Mouse (Mus musculus) hindbrain, embryonic 13.5 days (tissue): ENCODE data around the gene Haus8. TPM values are rescaled to one million over a fixed set of nuclear protein-coding genes. Genes with fewer than 3 reads are reported as not detected.
"Not testable (repeated sequence)": the region's sequence is repeated elsewhere in the genome, so short reads cannot be mapped to it uniquely, and the experiment has no call there.

ENCODE experiments used
- ATAC-seq: fragments of 200-750 bp; cut with Nextera tagmentation; 2 replicates; pipeline ENCODE4 v1.8.0; 2017; ENCODE audit warnings: moderate TSS enrichment; ENCODE audit not compliant: low FRiP score
- H3K27ac ChIP-seq: fragments of 300-500 bp; sonication (generic); 2 replicates; pipeline ENCODE4 v1.5.1; 2015; ENCODE audit warnings: inconsistent platforms, mild to moderate bottlenecking, moderate library complexity
- H3K27me3 ChIP-seq: fragments of 300-500 bp; sonication (generic); 2 replicates; pipeline ENCODE4 v1.6.1; 2015; ENCODE audit warnings: mild to moderate bottlenecking, inconsistent platforms
- H3K36me3 ChIP-seq: fragments of 300-500 bp; sonication (generic); 2 replicates; pipeline ENCODE4 v1.6.1; 2015; ENCODE audit warnings: mild to moderate bottlenecking, inconsistent platforms
- H3K4me1 ChIP-seq: fragments of 300-500 bp; sonication (generic); replicated peaks from 2 replicates; pipeline ENCODE4 v1.6.1; 2015; ENCODE audit warnings: inconsistent platforms
- H3K4me2 ChIP-seq: fragments of 300-500 bp; sonication (generic); 2 replicates; pipeline ENCODE4 v1.6.1; 2015; ENCODE audit warnings: inconsistent platforms, mild to moderate bottlenecking, moderate library complexity
- H3K4me3 ChIP-seq: fragments of 300-500 bp; sonication (generic); 2 replicates; pipeline ENCODE4 v1.5.1; 2015; ENCODE audit warnings: mild to moderate bottlenecking, inconsistent platforms
- H3K9ac ChIP-seq: fragments of 300-500 bp; sonication (generic); 2 replicates; pipeline ENCODE4 v1.6.1; 2015; ENCODE audit warnings: mild to moderate bottlenecking, inconsistent platforms
- H3K9me3 ChIP-seq: fragments of 300-500 bp; sonication (generic); 2 replicates; pipeline ENCODE4 v1.6.1; 2016; ENCODE audit warnings: inconsistent platforms
- WGBS: fragments of 180-500 bp; shearing (Covaris S2); methylation state at CpG from one replicate; pipeline ENCODE4 v1.1.7; 2015; 5-methylcytosine and 5-hydroxymethylcytosine counted together
- polyA plus RNA-seq: library from polyadenylated mRNA; unstranded; fragments of >200 nt; fragmentation: Nextera tagmentation; extraction: Ambion mirVana; gene quantifications from 2 replicates; pipeline ENCODE4 v1.2.1, GENCODE M21; 2015

Haus8 gene
- polyA plus RNA-seq, 1 experiment from 2014 or later: 58.2 TPM

- Histone ChIP-seq H3K9ac (no peak overlapping the region), H3K27me3 (no peaks in the 10 kb centered on the region), H3K4me3 (no peak overlapping the region), H3K9me3 (no peaks in the 10 kb centered on the region), H3K27ac (no peak overlapping the region), H3K36me3 (peaks cover 38% of the 10 kb centered on the region), H3K4me1 (no peaks in the 10 kb centered on the region), H3K4me2 (no peak overlapping the region)
- no peak for ATAC-seq
- 95% methylated on average over 1 of the region's 1 CpGs for WGBS
Observed at GRCm38 (mm10) chr8:71302788-71303187, 30.1 kb upstream of the Haus8 start.

DNA sequence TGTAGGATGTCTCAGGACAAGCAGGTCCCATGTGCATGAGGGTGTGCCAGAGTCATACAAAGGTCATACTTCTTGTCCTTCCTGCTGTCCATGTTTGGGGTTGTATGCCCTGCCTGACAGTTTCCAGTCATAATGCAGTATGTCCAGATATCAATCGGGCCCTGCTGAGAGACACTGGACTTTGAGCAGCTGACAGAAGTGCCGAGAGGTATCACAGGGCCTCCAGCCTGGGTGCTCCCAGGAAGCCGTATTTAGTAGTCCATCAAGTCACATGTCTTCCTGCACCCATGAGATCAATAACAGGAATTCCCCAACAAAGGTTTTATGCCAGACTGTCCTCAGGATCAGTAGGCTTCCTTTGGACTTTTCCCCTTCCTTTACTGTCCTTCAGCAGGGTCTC lies 27.0 kb upstream of the Haus8 start:
- peaks cover 65% of the 10 kb centered on the region for H3K36me3 ChIP-seq
- H3K4me2 ChIP-seq: no peak overlapping the region
- no peaks in the 10 kb centered on the region for H3K4me1 ChIP-seq
- no peak overlapping the region for H3K4me3 ChIP-seq
- H3K9ac ChIP-seq: no peak overlapping the region
- no peaks in the 10 kb centered on the region for H3K27me3 ChIP-seq
- H3K27ac ChIP-seq: no peak overlapping the region
- H3K9me3 ChIP-seq: no peaks in the 10 kb centered on the region
- no peak for ATAC-seq
- WGBS: 98% methylated on average over 3 of the region's 3 CpGs

GRCm38 (mm10) chr8:71297439-71297838 lies 24.7 kb upstream of the Haus8 start:
- Histone ChIP-seq H3K9ac (no peak overlapping the region), H3K36me3 (peaks cover 65% of the 10 kb centered on the region), H3K27me3 (no peaks in the 10 kb centered on the region), H3K27ac (no peak overlapping the region), H3K4me1 (no peaks in the 10 kb centered on the region), H3K9me3 (no peaks in the 10 kb centered on the region), H3K4me3 (no peak overlapping the region), H3K4me2 (no peak overlapping the region)
- ATAC-seq: no peak
- 91% methylated on average over 1 of the region's 1 CpGs for WGBS

GRCm38 (mm10) chr8:71296784-71297183 lies 24.1 kb upstream of the Haus8 start:
- Histone ChIP-seq H3K36me3 (peaks cover 62% of the 10 kb centered on the region), H3K27ac (no peak overlapping the region), H3K4me2 (no peak overlapping the region), H3K9ac (no peak overlapping the region), H3K4me1 (no peaks in the 10 kb centered on the region), H3K9me3 (no peaks in the 10 kb centered on the region), H3K27me3 (no peaks in the 10 kb centered on the region), H3K4me3 (no peak overlapping the region)
- WGBS: 100% methylated on average over 2 of the region's 2 CpGs
- no peak for ATAC-seq

- Histone ChIP-seq H3K27ac (no peak overlapping the region), H3K27me3 (no peaks in the 10 kb centered on the region), H3K9me3 (no peaks in the 10 kb centered on the region), H3K4me2 (no peak overlapping the region), H3K36me3 (peaks cover 66% of the 10 kb centered on the region), H3K9ac (no peak overlapping the region), H3K4me1 (no peaks in the 10 kb centered on the region), H3K4me3 (no peak overlapping the region)
- ATAC-seq: no peak
- 93% methylated on average over 2 of the region's 2 CpGs for WGBS
Observed at GRCm38 (mm10) chr8:71296188-71296621, 23.5 kb upstream of the Haus8 start.

DNA sequence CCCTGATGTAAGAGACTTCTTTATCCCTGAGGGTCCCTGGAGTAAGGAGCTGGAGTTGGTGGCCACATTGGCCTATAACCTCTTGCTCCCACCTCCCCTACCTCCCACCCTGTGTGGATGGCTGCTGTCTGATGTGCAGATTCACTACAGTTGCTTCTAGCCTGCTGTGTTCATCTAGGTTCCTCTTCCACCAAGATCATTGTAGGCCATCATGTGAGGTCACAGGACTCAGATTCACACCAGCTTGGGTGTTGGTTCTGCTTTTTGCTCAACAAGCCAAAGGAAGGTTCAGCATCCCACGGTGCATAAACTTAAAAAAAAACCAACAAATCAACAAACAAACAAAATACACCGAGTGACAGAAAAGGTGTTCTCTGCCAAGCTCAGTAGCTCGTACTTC lies 21.2 kb upstream of the Haus8 start:
- H3K36me3 ChIP-seq: peaks cover 77% of the 10 kb centered on the region
- not testable (repeated sequence) for H3K27me3 ChIP-seq

GRCm38 (mm10) chr8:71291351-71291750 lies 18.6 kb upstream of the Haus8 start:
- 96% methylated on average over 6 of the region's 6 CpGs for WGBS
- Histone ChIP-seq H3K9ac (no peak overlapping the region), H3K4me1 (no peaks in the 10 kb centered on the region), H3K27me3 (no peaks in the 10 kb centered on the region), H3K4me3 (no peak overlapping the region), H3K27ac (no peak overlapping the region), H3K9me3 (no peaks in the 10 kb centered on the region), H3K36me3 (peaks cover 55% of the 10 kb centered on the region), H3K4me2 (no peak overlapping the region)
- no peak for ATAC-seq

More for the DNA sequence above, 21.2 kb upstream of the Haus8 start:
- not testable (repeated sequence) for H3K4me1 ChIP-seq, H3K4me2 ChIP-seq, ATAC-seq, H3K4me3 ChIP-seq, H3K9me3 ChIP-seq, H3K27ac ChIP-seq, H3K9ac ChIP-seq
- WGBS: over 99% methylated on average over 3 of the region's 3 CpGs

- H3K4me3 ChIP-seq: no peak overlapping the region
- no peaks in the 10 kb centered on the region for H3K4me1 ChIP-seq
- H3K9ac ChIP-seq: no peak overlapping the region
- WGBS: 97% methylated on average over 10 of the region's 10 CpGs
- H3K27me3 ChIP-seq: no peaks in the 10 kb centered on the region
- H3K27ac ChIP-seq: no peak overlapping the region
- H3K36me3 ChIP-seq: peaks cover 50% of the 10 kb centered on the region
- ATAC-seq: no peak
- no peak overlapping the region for H3K4me2 ChIP-seq
- H3K9me3 ChIP-seq: no peaks in the 10 kb centered on the region
Observed at GRCm38 (mm10) chr8:71290911-71291310, 18.2 kb upstream of the Haus8 start.

DNA sequence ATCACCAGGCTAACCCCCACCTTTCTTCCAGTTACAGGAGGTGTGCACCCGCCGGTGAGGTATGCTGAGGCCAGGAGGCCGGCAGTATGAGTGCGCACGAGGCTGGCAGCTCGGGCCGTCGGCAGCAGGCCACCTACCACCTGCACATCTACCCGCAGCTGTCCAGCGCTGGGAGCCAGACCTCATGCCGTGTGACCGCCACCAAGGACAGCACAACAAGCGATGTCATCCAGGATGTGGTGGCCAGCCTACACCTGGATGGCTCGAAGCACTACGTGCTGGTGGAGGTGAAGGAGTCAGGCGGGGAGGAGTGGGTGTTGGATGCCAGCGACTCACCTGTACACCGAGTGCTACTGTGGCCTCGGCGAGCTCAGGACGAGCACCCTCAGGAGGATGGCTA lies 17.5 kb upstream of the Haus8 start:
- H3K27ac ChIP-seq: no peak overlapping the region
- no peak for ATAC-seq
- peaks cover 47% of the 10 kb centered on the region for H3K36me3 ChIP-seq
- no peaks in the 10 kb centered on the region for H3K9me3 ChIP-seq
- no peaks in the 10 kb centered on the region for H3K27me3 ChIP-seq
- H3K9ac ChIP-seq: no peak overlapping the region
- 95% methylated on average over 21 of the region's 21 CpGs for WGBS
- H3K4me1 ChIP-seq: 0 out of 2 replicates have a peak, but pooled peaks cover 1% of the 10 kb centered on the region
- no peak overlapping the region for H3K4me2 ChIP-seq
- H3K4me3 ChIP-seq: no peak overlapping the region

DNA sequence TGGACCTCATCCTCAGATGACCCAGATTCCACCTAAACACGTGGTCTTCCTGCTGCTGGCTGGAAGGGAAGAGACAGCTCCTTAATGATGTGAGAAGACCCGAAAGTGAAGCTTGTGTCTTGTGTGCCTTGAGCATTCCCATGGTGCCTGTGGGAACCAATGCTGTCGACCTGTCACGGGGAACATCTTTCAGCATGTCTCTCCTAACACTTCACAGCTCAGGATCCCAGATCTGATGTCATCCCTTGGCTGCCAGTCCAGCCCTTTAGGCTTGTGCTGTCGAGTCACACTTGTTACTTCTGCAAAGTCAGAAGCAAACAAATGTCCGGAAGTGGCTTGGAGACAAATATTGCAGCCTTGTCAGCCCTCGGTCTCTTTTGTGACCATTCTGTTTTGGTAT lies 16.4 kb upstream of the Haus8 start:
- no peaks in the 10 kb centered on the region for H3K27me3 ChIP-seq
- H3K9me3 ChIP-seq: no peaks in the 10 kb centered on the region
- peaks cover 9% of the 10 kb centered on the region for H3K4me1 ChIP-seq
- H3K4me3 ChIP-seq: no peak overlapping the region
- H3K4me2 ChIP-seq: no peak overlapping the region
- no peak overlapping the region for H3K27ac ChIP-seq
- H3K36me3 ChIP-seq: peaks cover 36% of the 10 kb centered on the region
- ATAC-seq: no peak
- 91% methylated on average over 7 of the region's 7 CpGs for WGBS
- H3K9ac ChIP-seq: no peak overlapping the region

- Histone ChIP-seq H3K9me3 (no peaks in the 10 kb centered on the region), H3K4me1 (peaks cover 9% of the 10 kb centered on the region), H3K9ac (no peak overlapping the region), H3K4me3 (no peak overlapping the region), H3K27ac (no peak overlapping the region), H3K36me3 (peaks cover 34% of the 10 kb centered on the region), H3K27me3 (no peaks in the 10 kb centered on the region), H3K4me2 (no peak overlapping the region)
- WGBS: 57% methylated on average over 3 of the region's 3 CpGs
- no peak for ATAC-seq
Observed at GRCm38 (mm10) chr8:71288441-71288949, 15.8 kb upstream of the Haus8 start.

DNA sequence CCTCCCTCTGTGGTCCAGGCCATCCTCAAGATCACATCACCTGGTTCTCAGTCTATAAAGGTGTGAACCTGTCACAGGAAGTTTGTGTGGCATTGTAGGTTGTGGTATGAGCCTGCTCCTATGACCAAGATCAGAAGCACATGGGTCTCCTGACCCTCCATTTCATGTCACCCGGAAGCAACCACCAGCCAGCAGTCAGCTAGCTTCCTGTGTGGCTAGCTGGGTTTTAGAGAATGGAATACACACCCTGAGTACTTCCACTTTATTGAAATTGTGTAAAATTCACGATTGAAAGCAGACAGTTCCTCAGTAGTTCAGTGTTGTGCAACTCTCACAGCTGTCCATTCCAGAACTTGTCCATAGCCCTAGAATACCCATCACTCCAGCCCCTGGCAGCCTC lies 13.5 kb upstream of the Haus8 start:
- H3K36me3 ChIP-seq: peaks cover 18% of the 10 kb centered on the region
- H3K9ac ChIP-seq, H3K27me3 ChIP-seq, H3K9me3 ChIP-seq, H3K4me1 ChIP-seq, ATAC-seq, H3K4me3 ChIP-seq, H3K27ac ChIP-seq, H3K4me2 ChIP-seq: not testable (repeated sequence)
- 73% methylated on average over 2 of the region's 2 CpGs for WGBS

DNA sequence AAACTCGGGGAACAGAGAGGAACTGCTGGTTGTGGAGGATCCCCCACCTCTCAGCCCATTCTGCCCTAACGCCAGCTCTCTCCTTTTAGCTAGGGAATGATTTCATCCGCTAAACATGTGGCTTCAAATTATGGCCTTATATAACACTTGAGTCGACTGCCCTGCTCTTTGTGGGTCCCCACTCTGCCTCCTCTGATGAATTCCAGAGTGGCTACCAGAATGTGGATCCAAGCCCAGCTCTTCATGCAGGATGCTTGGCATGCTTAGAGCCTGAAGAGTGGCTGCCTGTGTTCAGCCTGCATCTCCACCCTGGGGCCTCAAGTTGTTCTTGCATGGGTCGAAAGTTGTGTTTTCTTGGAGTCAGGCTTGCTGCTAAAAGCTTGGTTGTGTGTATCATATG lies 9.9 kb upstream of the Haus8 start:
- Histone ChIP-seq H3K9ac (no peak overlapping the region), H3K36me3 (no peaks in the 10 kb centered on the region), H3K4me3 (no peak overlapping the region), H3K4me1 (peaks cover 9% of the 10 kb centered on the region), H3K9me3 (no peaks in the 10 kb centered on the region), H3K27me3 (no peaks in the 10 kb centered on the region), H3K4me2 (no peak overlapping the region), H3K27ac (no peak overlapping the region)
- no peak for ATAC-seq
- 80% methylated on average over 5 of the region's 5 CpGs for WGBS
